Mouse (Mus musculus) MEL (cell line): ENCODE data around the gene Ypel3. TPM values are rescaled to one million over a fixed set of nuclear protein-coding genes. Genes with fewer than 3 reads are reported as not detected.

Experiments
- DNase-seq: peaks from one replicate; pipeline ENCODE4 v3.0.0; 2011; ENCODE audit warnings: low read depth, low spot score
- H3K27ac ChIP-seq: 2 replicates; pipeline ENCODE4 v1.5.1; 2012; ENCODE audit warnings: low read depth, mild to moderate bottlenecking, control low read depth, low read length, moderate library complexity; ENCODE audit not compliant: control insufficient read depth
- H3K27me3 ChIP-seq, 2 experiments: fragments of 150-350 bp in 1 of 2; sonication (generic) in 1 of 2; 2 replicates each; pipeline ENCODE4 v1.6.1; 2012; ENCODE audit warnings: low read length in 2 of 2, mild to moderate bottlenecking in 2 of 2, improper control_type of control experiment in 1 of 2, moderate library complexity in 1 of 2; ENCODE audit not compliant: insufficient read depth in 2 of 2, control insufficient read depth in 1 of 2
- H3K36me3 ChIP-seq, 2 experiments: 2 replicates each; pipeline ENCODE4 v1.6.1; 2012 to 2014; ENCODE audit warnings: low read length in 2 of 2, improper control_type of control experiment in 1 of 2, inconsistent platforms in 1 of 2, mild to moderate bottlenecking in 1 of 2; ENCODE audit not compliant: insufficient read depth in 2 of 2, control insufficient read depth in 1 of 2
- H3K4me1 ChIP-seq, 2 experiments: fragments of 150-350 bp in 1 of 2; sonication (generic) in 1 of 2; 2 replicates each; pipeline ENCODE4 v1.6.1; 2012; ENCODE audit warnings: low read length in 2 of 2, improper control_type of control experiment in 1 of 2, mild to moderate bottlenecking in 1 of 2; ENCODE audit not compliant: insufficient read depth in 2 of 2, control insufficient read depth in 1 of 2
- H3K4me3 ChIP-seq, 2 experiments: fragments of 150-350 bp in 1 of 2; sonication (generic) in 1 of 2; 2 replicates each; pipeline ENCODE4 v1.5.1; 2012; ENCODE audit warnings: low read depth in 2 of 2, low read length in 2 of 2, mild to moderate bottlenecking in 2 of 2, moderate library complexity in 2 of 2, control low read depth in 1 of 2, improper control_type of control experiment in 1 of 2; ENCODE audit not compliant: control insufficient read depth in 1 of 2, insufficient read depth in 1 of 2
- H3K79me2 ChIP-seq: 2 replicates; pipeline ENCODE4 v1.6.1; 2012; ENCODE audit warnings: mild to moderate bottlenecking, low read length, moderate library complexity; ENCODE audit not compliant: control insufficient read depth, poor library complexity, insufficient read depth
- H3K9ac ChIP-seq: 2 replicates; pipeline ENCODE4 v1.6.1; 2012; ENCODE audit warnings: low read depth, mild to moderate bottlenecking, control low read depth, low read length, moderate library complexity; ENCODE audit not compliant: control insufficient read depth, poor library complexity, severe bottlenecking
- H3K9me3 ChIP-seq: fragments of 150-350 bp; sonication (generic); replicated peaks from 2 replicates; pipeline ENCODE4 v1.6.1; 2012; ENCODE audit warnings: mild to moderate bottlenecking, low read length, improper control_type of control experiment, moderate library complexity; ENCODE audit not compliant: insufficient read depth
- CHD1 ChIP-seq: IDR thresholded peaks from 2 replicates; pipeline ENCODE4 v1.6.1; 2012; ENCODE audit warnings: low read depth, mild to moderate bottlenecking, inconsistent platforms, low read length, improper control_type of control experiment
- CHD2 ChIP-seq: IDR thresholded peaks from 2 replicates; pipeline ENCODE4 v1.6.1; 2011; ENCODE audit warnings: low read length, improper control_type of control experiment
- CTCF ChIP-seq, 3 experiments: IDR thresholded peaks in 2 of 3; conservative IDR thresholded peaks in 1 of 3; 2 replicates each; pipeline ENCODE4 v1.5.1; 2011 to 2012; ENCODE audit warnings: low read length in 3 of 3, low read depth in 2 of 3, mild to moderate bottlenecking in 2 of 3, improper control_type of control experiment in 1 of 3, inconsistent platforms in 1 of 3, mixed read lengths in 1 of 3, moderate library complexity in 1 of 3; ENCODE audit not compliant: control insufficient read depth in 1 of 3, insufficient read depth in 1 of 3, poor library complexity in 1 of 3, severe bottlenecking in 1 of 3
- E2F4 ChIP-seq: IDR thresholded peaks from 2 replicates; pipeline ENCODE4 v1.6.1; 2011; ENCODE audit warnings: low read depth, low read length, improper control_type of control experiment, borderline replicate concordance
- ELF1 ChIP-seq: IDR thresholded peaks from 2 replicates; pipeline ENCODE4 v1.6.1; 2014; ENCODE audit warnings: low read depth, mild to moderate bottlenecking, inconsistent platforms, low read length, improper control_type of control experiment, moderate library complexity
- EP300 ChIP-seq, 2 experiments: IDR thresholded peaks; 2 replicates each; pipeline ENCODE4 v1.6.1; 2011; ENCODE audit warnings: improper control_type of control experiment in 2 of 2, low read length in 2 of 2, low read depth in 1 of 2, mild to moderate bottlenecking in 1 of 2
- ETS1 ChIP-seq: IDR thresholded peaks from 2 replicates; pipeline ENCODE4 v1.6.1; 2012; ENCODE audit warnings: low read depth, mild to moderate bottlenecking, inconsistent platforms, low read length, improper control_type of control experiment, moderate library complexity
- GABPA ChIP-seq: IDR thresholded peaks from 2 replicates; pipeline ENCODE4 v1.6.1; 2012; ENCODE audit warnings: low read depth, mild to moderate bottlenecking, inconsistent platforms, low read length, improper control_type of control experiment, moderate library complexity
- GATA1 ChIP-seq: IDR thresholded peaks from 2 replicates; pipeline ENCODE4 v1.6.1; 2011; ENCODE audit warnings: low read depth, low read length, improper control_type of control experiment
- HCFC1 ChIP-seq: IDR thresholded peaks from 2 replicates; pipeline ENCODE4 v1.6.1; 2012; ENCODE audit warnings: low read depth, mild to moderate bottlenecking, inconsistent platforms, low read length, improper control_type of control experiment, moderate library complexity
- JUND ChIP-seq: IDR thresholded peaks from 2 replicates; pipeline ENCODE4 v1.6.1; 2011; ENCODE audit warnings: low read depth, mild to moderate bottlenecking, improper control_type of control experiment, low read length
- KAT2A ChIP-seq: conservative IDR thresholded peaks from 2 replicates; pipeline ENCODE4 v1.6.1; 2012; ENCODE audit warnings: low read depth, low read length, improper control_type of control experiment, inconsistent platforms
- MAX ChIP-seq: IDR thresholded peaks from 2 replicates; pipeline ENCODE4 v1.6.1; 2011; ENCODE audit warnings: low read length, improper control_type of control experiment
- MAZ ChIP-seq: IDR thresholded peaks from 2 replicates; pipeline ENCODE4 v1.6.1; 2012; ENCODE audit warnings: low read depth, mild to moderate bottlenecking, inconsistent platforms, low read length, improper control_type of control experiment
- MEF2A ChIP-seq: IDR thresholded peaks from 2 replicates; pipeline ENCODE4 v1.6.1; 2014; ENCODE audit warnings: low read depth, mild to moderate bottlenecking, inconsistent platforms, low read length, improper control_type of control experiment; ENCODE audit not compliant: poor library complexity, insufficient replicate concordance, severe bottlenecking; ENCODE audit errors: extremely low read depth
- MXI1 ChIP-seq: IDR thresholded peaks from 2 replicates; pipeline ENCODE4 v1.6.1; 2011; ENCODE audit warnings: mild to moderate bottlenecking, low read depth, low read length, improper control_type of control experiment
- MYB ChIP-seq: IDR thresholded peaks from 2 replicates; pipeline ENCODE4 v1.6.1; 2011; ENCODE audit warnings: mild to moderate bottlenecking, low read depth, low read length, improper control_type of control experiment
- MYC ChIP-seq: IDR thresholded peaks from 2 replicates; pipeline ENCODE4 v1.6.1; 2011; ENCODE audit warnings: low read depth, mild to moderate bottlenecking, low read length, improper control_type of control experiment, moderate library complexity
- NELFE ChIP-seq: IDR thresholded peaks from 2 replicates; pipeline ENCODE4 v1.6.1; 2011; ENCODE audit warnings: low read depth, low read length, improper control_type of control experiment
- NRF1 ChIP-seq: IDR thresholded peaks from 2 replicates; pipeline ENCODE4 v1.6.1; 2014; ENCODE audit warnings: low read depth, mild to moderate bottlenecking, inconsistent platforms, low read length, improper control_type of control experiment, moderate library complexity; ENCODE audit not compliant: poor library complexity, insufficient read depth, severe bottlenecking
- POLR2A ChIP-seq, 2 experiments: IDR thresholded peaks; 2 replicates each; pipeline ENCODE4 v1.6.1; 2011 to 2012; ENCODE audit warnings: low read length in 2 of 2, mild to moderate bottlenecking in 2 of 2, control low read depth in 1 of 2, improper control_type of control experiment in 1 of 2, low read depth in 1 of 2, moderate library complexity in 1 of 2; ENCODE audit not compliant: control insufficient read depth in 1 of 2, insufficient read depth in 1 of 2, poor library complexity in 1 of 2
- POLR2AphosphoS2 ChIP-seq: IDR thresholded peaks from 2 replicates; pipeline ENCODE4 v1.6.1; 2011; ENCODE audit warnings: low read length, improper control_type of control experiment
- POLR2AphosphoS5 ChIP-seq: IDR thresholded peaks from 2 replicates; pipeline ENCODE4 v1.6.1; 2012; ENCODE audit warnings: low read depth, borderline replicate concordance, mild to moderate bottlenecking, inconsistent platforms, low read length, moderate library complexity, mixed read lengths
- RAD21 ChIP-seq: IDR thresholded peaks from 2 replicates; pipeline ENCODE4 v1.6.1; 2011; ENCODE audit warnings: mild to moderate bottlenecking, low read depth, low read length, improper control_type of control experiment
- RCOR1 ChIP-seq: IDR thresholded peaks from 2 replicates; pipeline ENCODE4 v1.6.1; 2012; ENCODE audit warnings: low read depth, mild to moderate bottlenecking, inconsistent platforms, low read length, improper control_type of control experiment
- SIN3A ChIP-seq: IDR thresholded peaks from 2 replicates; pipeline ENCODE4 v1.6.1; 2012; ENCODE audit warnings: low read length, improper control_type of control experiment, inconsistent platforms
- SMC3 ChIP-seq: IDR thresholded peaks from 2 replicates; pipeline ENCODE4 v1.6.1; 2011; ENCODE audit warnings: low read depth, low read length, improper control_type of control experiment
- TAL1 ChIP-seq: IDR thresholded peaks from 2 replicates; pipeline ENCODE4 v1.6.1; 2012; ENCODE audit warnings: mild to moderate bottlenecking, inconsistent platforms, low read length, moderate library complexity, mixed read lengths
- TBP ChIP-seq: IDR thresholded peaks from 2 replicates; pipeline ENCODE4 v1.8.0; 2011; ENCODE audit warnings: low read depth, low read length, improper control_type of control experiment
- TCF12 ChIP-seq: IDR thresholded peaks from 2 replicates; pipeline ENCODE4 v1.6.1; 2014; ENCODE audit warnings: low read depth, mild to moderate bottlenecking, inconsistent platforms, low read length, improper control_type of control experiment, moderate library complexity
- UBTF ChIP-seq: IDR thresholded peaks from 2 replicates; pipeline ENCODE4 v1.6.1; 2012; ENCODE audit warnings: low read depth, mild to moderate bottlenecking, inconsistent platforms, low read length, improper control_type of control experiment, moderate library complexity, borderline replicate concordance; ENCODE audit not compliant: insufficient read depth
- USF2 ChIP-seq, 2 experiments: IDR thresholded peaks; 2 replicates each; pipeline ENCODE4 v1.6.1; 2011 to 2012; ENCODE audit warnings: improper control_type of control experiment in 2 of 2, low read length in 2 of 2, borderline replicate concordance in 1 of 2, inconsistent platforms in 1 of 2, low read depth in 1 of 2, mild to moderate bottlenecking in 1 of 2; ENCODE audit not compliant: insufficient read depth in 1 of 2
- ZC3H11A ChIP-seq: IDR thresholded peaks from 2 replicates; pipeline ENCODE4 v1.6.1; 2012; ENCODE audit warnings: low read depth, mild to moderate bottlenecking, inconsistent platforms, low read length, improper control_type of control experiment
- ZKSCAN1 ChIP-seq: IDR thresholded peaks from 2 replicates; pipeline ENCODE4 v1.6.1; 2012; ENCODE audit warnings: low read depth, mild to moderate bottlenecking, inconsistent platforms, low read length, improper control_type of control experiment, moderate library complexity
- ZMIZ1 ChIP-seq: IDR thresholded peaks from 2 replicates; pipeline ENCODE4 v1.6.1; 2012; ENCODE audit warnings: low read depth, mild to moderate bottlenecking, inconsistent platforms, low read length, improper control_type of control experiment, moderate library complexity
- ZNF384 ChIP-seq: IDR thresholded peaks from 2 replicates; pipeline ENCODE4 v1.6.1; 2012; ENCODE audit warnings: low read depth, mild to moderate bottlenecking, inconsistent platforms, low read length, improper control_type of control experiment
- polyA plus RNA-seq, 2 experiments: library from polyadenylated mRNA; stranded (reverse) in 1 of 2; unstranded in 1 of 2; fragments of >175 nt in 1 of 2; fragments of >200 nt in 1 of 2; gene quantifications; 2 replicates each; pipeline versions ENCODE4 v1.2.1 to v1.2.4; 2012; ENCODE audit warnings: low replicate concordance in 2 of 2, low read depth in 1 of 2; ENCODE audit not compliant: insufficient read length in 2 of 2, insufficient read depth in 1 of 2, missing spikeins in 1 of 2
- total RNA-seq: library from RNA; depleted of rRNA; stranded (reverse); fragments of 300-350 nt; gene quantifications from 2 replicates; pipeline ENCODE4 v1.2.3, GENCODE M21; 2012; rRNA removed

The Ypel3 gene
- total RNA-seq = 2.1 and 2.7 TPM in 2 replicates
- 10 to 100 TPM in 1 of 2 experiments, not detected in 1; 12.6 TPM for polyA plus RNA-seq

GRCm38 (mm10) chr7:126776598-126777057 lies at the start of gene Ypel3:
Gene Ypel3 (plus strand): TSS chr7:126776955.
- no peaks in the 10 kb centered on the region; the same call in 1 of the 2 replicates for H3K79me2 ChIP-seq
- peaks cover 0 to 14% of the 10 kb centered on the region in 2 experiments; a peak in 2 of 4 replicates for H3K36me3 ChIP-seq
- H3K27me3 ChIP-seq = no peaks in the 10 kb centered on the region
- H3K27ac ChIP-seq = peak within 1 kb of the TSS; percentile 60
- peak within 1 kb of the TSS; percentile 61 for H3K9ac ChIP-seq
- peak; percentile 95 for DNase-seq
- H3K9me3 ChIP-seq = no peaks in the 10 kb centered on the region
- H3K4me3 ChIP-seq = peak within 1 kb of the TSS; percentile 45 to 54
- peaks cover 7 to 24% of the 10 kb centered on the region in 2 experiments for H3K4me1 ChIP-seq
- peak in 1 of 2 experiments; percentile 31; a peak in 1 of 4 replicates for TF ChIP-seq POLR2A (IDR thresholded peaks at IDR 0.05; ENCODE audit: control insufficient read depth in 1 of 2, insufficient read depth in 1 of 2, low read depth in 1 of 2, low read length in 2 of 2, poor library complexity in 1 of 2)
- peak; percentile 79 for TF ChIP-seq HCFC1
- TF ChIP-seq TAL1 = peak; percentile 50
- TF ChIP-seq KAT2A = 0 out of 2 replicates have a peak, but pooled peaks have one; percentile 40
- peak; percentile 80 for TF ChIP-seq MXI1
- TF ChIP-seq NRF1 = peak; percentile 51
- no peak for TF ChIP-seq TBP
- TF ChIP-seq RAD21 = no peak
- peak; percentile 84 for TF ChIP-seq ETS1
- no peak; the same call in 1 of the 2 replicates for TF ChIP-seq ZMIZ1
- TF ChIP-seq MEF2A = no peak
- TF ChIP-seq MYC = peak; percentile 80; the same call in 1 of the 2 replicates
- peak; percentile 63 for TF ChIP-seq MAX
- TF ChIP-seq POLR2AphosphoS2 = no peak
- no peak for TF ChIP-seq ZNF384
- peak; percentile 78 for TF ChIP-seq CHD2
- peak; percentile 90 for TF ChIP-seq SIN3A
- no peak for TF ChIP-seq SMC3
- TF ChIP-seq MAZ = peak; percentile 87
- no peak for TF ChIP-seq MYB
- TF ChIP-seq GABPA = no peak
- TF ChIP-seq JUND = no peak
- TF ChIP-seq NELFE = peak; percentile 43; the same call in 1 of the 2 replicates
- TF ChIP-seq GATA1 = peak; percentile 72
- TF ChIP-seq EP300 (IDR thresholded peaks at IDR 0.05; ENCODE audit: low read depth in 1 of 2, low read length in 2 of 2) = peak; percentile 39 to 64
- TF ChIP-seq E2F4 = peak; percentile 51; the same call in 1 of the 2 replicates
- peak; percentile 77 for TF ChIP-seq ELF1
- TF ChIP-seq USF2 (IDR thresholded peaks at IDR 0.05; ENCODE audit: borderline replicate concordance in 1 of 2, insufficient read depth in 1 of 2, low read depth in 1 of 2, low read length in 2 of 2) = no peak
- peak; percentile 91 for TF ChIP-seq RCOR1
- no peak for TF ChIP-seq CTCF (IDR thresholded peaks at IDR 0.05 in 2 of 3, conservative IDR thresholded peaks at IDR 0.05 in 1 of 3; ENCODE audit: control insufficient read depth in 1 of 3, insufficient read depth in 1 of 3, low read depth in 2 of 3, low read length in 3 of 3, poor library complexity in 1 of 3, severe bottlenecking in 1 of 3)
- no peak for TF ChIP-seq POLR2AphosphoS5
- peak; percentile 64 for TF ChIP-seq TCF12
- no peak for TF ChIP-seq CHD1
- TF ChIP-seq ZKSCAN1 = no peak
- no peak for TF ChIP-seq ZC3H11A
- 0 out of 2 replicates have a peak, but pooled peaks have one; percentile 64 for TF ChIP-seq UBTF
